Mouse (Mus musculus) layer of hippocampus, adult 18-20 months (tissue): Measurements from ENCODE around the gene Lrp6. TPM values are rescaled to one million over a fixed set of nuclear protein-coding genes. Genes with fewer than 3 reads are reported as not detected.
A peak's percentile ranks its signal among the peaks of the same experiment; 100 is the strongest.

Experiments
- DNase-seq, 2 experiments: peaks; one replicate each; pipeline ENCODE4 v3.0.0; 2022; ENCODE audit warnings: low spot score in 2 of 2
- total RNA-seq, 2 experiments: library from RNA; stranded (reverse); gene quantifications; 2 replicates each; pipeline ENCODE4 v1.2.3; 2021

The Lrp6 gene
- total RNA-seq, 2 experiments from 2014 or later = 48.8 to 52.6 TPM

- DNase-seq = no peak
These were observed 31.6 kb downstream of the Lrp6 start for GRCm38 (mm10) chr6:134535169-134535568.

- no peak for DNase-seq
These were observed 33.7 kb downstream of the Lrp6 start for GRCm38 (mm10) chr6:134533021-134533420.

GRCm38 (mm10) chr6:134531950-134532349 is 34.8 kb downstream of the Lrp6 start:
- no peak for DNase-seq

GRCm38 (mm10) chr6:134529340-134529739 is 37.4 kb downstream of the Lrp6 start:
- no peak for DNase-seq

GRCm38 (mm10) chr6:134528396-134528795 is 38.4 kb downstream of the Lrp6 start:
- DNase-seq = no peak

- no peak for DNase-seq
These were observed 39.1 kb downstream of the Lrp6 start for GRCm38 (mm10) chr6:134527596-134528128.

GRCm38 (mm10) chr6:134526821-134527595 is 39.8 kb downstream of the Lrp6 start:
- no peak for DNase-seq

GRCm38 (mm10) chr6:134526275-134526674 is 40.5 kb downstream of the Lrp6 start:
- no peak for DNase-seq

- DNase-seq = no peak
These were observed 45.4 kb downstream of the Lrp6 start for GRCm38 (mm10) chr6:134521411-134521810.

GRCm38 (mm10) chr6:134520821-134521220 is 45.9 kb downstream of the Lrp6 start:
- no peak for DNase-seq

- no peak for DNase-seq
These were observed 48.3 kb downstream of the Lrp6 start for GRCm38 (mm10) chr6:134518450-134518849.

GRCm38 (mm10) chr6:134517141-134517540 is 49.6 kb downstream of the Lrp6 start:
- no peak for DNase-seq

GRCm38 (mm10) chr6:134515416-134515815 is 51.3 kb downstream of the Lrp6 start:
- DNase-seq = no peak

GRCm38 (mm10) chr6:134513896-134514510 is 52.8 kb downstream of the Lrp6 start:
- peak in 1 of 2 experiments; percentile 72 for DNase-seq

- no peak for DNase-seq
These were observed 53.8 kb downstream of the Lrp6 start for GRCm38 (mm10) chr6:134513011-134513410.

- no peak for DNase-seq
These were observed 54.3 kb downstream of the Lrp6 start for GRCm38 (mm10) chr6:134512478-134512877.

- no peak for DNase-seq
These were observed 55.6 kb downstream of the Lrp6 start for GRCm38 (mm10) chr6:134511118-134511517.

- no peak for DNase-seq
These were observed 56.5 kb downstream of the Lrp6 start for GRCm38 (mm10) chr6:134510280-134510679.

GRCm38 (mm10) chr6:134509731-134510226 is 57.0 kb downstream of the Lrp6 start:
- DNase-seq = no peak

- no peak for DNase-seq
These were observed 61.9 kb downstream of the Lrp6 start for GRCm38 (mm10) chr6:134504866-134505265.

GRCm38 (mm10) chr6:134502335-134502734 is 64.4 kb downstream of the Lrp6 start:
- DNase-seq = no peak
